Mouse (Mus musculus) hematopoietic stem cell, adult 5-6 weeks (primary cell): ENCODE results near the gene Nmt2. TPM values are rescaled to one million over a fixed set of nuclear protein-coding genes. Genes with fewer than 3 reads are reported as not detected.

ENCODE experiments used
- ATAC-seq, 2 experiments: fragments of 125-278 bp in 1 of 2; replicated peaks in 1 of 2; 2 replicates each; pipeline ENCODE4 v1.8.0; 2016 to 2017; ENCODE audit warnings: inconsistent platforms in 2 of 2, mild to moderate bottlenecking in 2 of 2, moderate number of reproducible peaks in 2 of 2, low read depth in 1 of 2, moderate TSS enrichment in 1 of 2; ENCODE audit not compliant: low FRiP score in 2 of 2, poor library complexity in 2 of 2, severe bottlenecking in 2 of 2, insufficient read depth in 1 of 2, low TSS enrichment in 1 of 2
- total RNA-seq: library from RNA; stranded (forward); fragments of 172-1452, 232-1000 nt; gene quantifications from 2 replicates; pipeline ENCODE4 v1.2.3, GENCODE M21; 2017

Gene Nmt2
- total RNA-seq, 1 experiment from 2014 or later = 51.9 TPM

GRCm38 (mm10) chr2:3365127-3365526, 81.1 kb downstream of the Nmt2 start:
- ATAC-seq = no peak

Other genes with a start within 250 kb of the Nmt2 start
- gene Fam171a1, start 170.0 kb upstream of the Nmt2 start, total RNA-seq = 16.1 and 21.2 TPM in 2 replicates
- 10.3 and 14.8 TPM in 2 replicates for gene Rpp38, start 48.4 kb downstream of the Nmt2 start, total RNA-seq
- gene Acbd7, start 52.0 kb downstream of the Nmt2 start, total RNA-seq = not detected in 2 replicates
- not detected in 2 replicates for gene Olah, start 113.0 kb downstream of the Nmt2 start, total RNA-seq
- gene Meig1, start 138.4 kb downstream of the Nmt2 start, total RNA-seq = not detected in 2 replicates
- gene Dclre1c, start 139.9 kb downstream of the Nmt2 start, total RNA-seq = 18.6 and 27.2 TPM in 2 replicates
- gene Suv39h2, start 190.8 kb downstream of the Nmt2 start, total RNA-seq = 10.9 and 20.8 TPM in 2 replicates
- 13.8 and 23.2 TPM in 2 replicates for gene Gm45902, start 228.6 kb downstream of the Nmt2 start, total RNA-seq
- gene Hspa14, start 228.6 kb downstream of the Nmt2 start, total RNA-seq = 130 and 160 TPM in 2 replicates
- 1.1 and 3.7 TPM in 2 replicates for gene Cdnf, start 228.8 kb downstream of the Nmt2 start, total RNA-seq